Mouse (Mus musculus): ENCODE results near the gene Arhgef39. TPM values are rescaled to one million over a fixed set of nuclear protein-coding genes. Genes with fewer than 3 reads are reported as not detected.
"Not testable (repeated sequence)": the region's sequence is repeated elsewhere in the genome, so short reads cannot be mapped to it uniquely, and the experiment has no call there.

The Arhgef39 gene
- total RNA-seq, 2 experiments from 2014 or later, result 47.5 to 55.1 TPM

GRCm38 (mm10) chr4:43508666-43508997, 9.1 kb upstream of the Arhgef39 start:
- ATAC-seq (replicated peaks; ENCODE audit: poor library complexity), result peak; percentile 94

DNA sequence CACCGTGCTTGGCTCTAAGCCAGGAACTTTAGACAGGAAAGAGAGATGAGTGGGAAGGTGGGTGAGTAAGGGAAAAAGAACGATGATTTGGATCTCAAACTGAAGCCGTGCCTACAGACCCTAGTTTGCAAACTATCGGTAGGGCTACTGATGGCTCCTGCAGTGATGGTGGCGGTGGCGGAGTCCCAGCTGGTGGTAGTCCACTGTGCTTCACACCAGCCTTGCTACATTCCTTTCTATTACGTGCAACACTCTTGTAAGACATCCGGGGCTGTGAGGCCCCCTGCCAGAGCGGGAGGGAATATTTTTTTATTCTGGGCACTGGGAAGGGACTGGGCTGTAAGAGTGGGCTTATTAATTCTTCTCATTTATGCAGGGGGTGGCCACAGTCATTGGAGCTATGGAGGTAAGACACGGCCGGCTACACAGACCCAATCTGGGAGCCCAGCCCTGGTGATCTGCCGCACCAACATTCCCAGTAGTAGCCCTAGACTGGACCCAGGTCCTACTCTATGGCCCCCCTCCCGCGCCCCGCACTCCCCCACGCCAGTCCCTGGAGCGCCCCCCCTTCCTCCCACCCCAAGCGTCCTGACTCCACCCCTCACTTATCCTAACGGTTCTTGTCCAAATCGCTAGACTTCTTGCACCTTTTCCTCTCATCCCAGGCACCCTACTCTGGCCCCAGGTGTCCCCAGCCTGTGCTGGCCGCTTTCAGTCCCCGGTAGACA, 8.6 kb upstream of the Arhgef39 start:
- peak; percentile 32 for ATAC-seq (replicated peaks; ENCODE audit: poor library complexity)

DNA sequence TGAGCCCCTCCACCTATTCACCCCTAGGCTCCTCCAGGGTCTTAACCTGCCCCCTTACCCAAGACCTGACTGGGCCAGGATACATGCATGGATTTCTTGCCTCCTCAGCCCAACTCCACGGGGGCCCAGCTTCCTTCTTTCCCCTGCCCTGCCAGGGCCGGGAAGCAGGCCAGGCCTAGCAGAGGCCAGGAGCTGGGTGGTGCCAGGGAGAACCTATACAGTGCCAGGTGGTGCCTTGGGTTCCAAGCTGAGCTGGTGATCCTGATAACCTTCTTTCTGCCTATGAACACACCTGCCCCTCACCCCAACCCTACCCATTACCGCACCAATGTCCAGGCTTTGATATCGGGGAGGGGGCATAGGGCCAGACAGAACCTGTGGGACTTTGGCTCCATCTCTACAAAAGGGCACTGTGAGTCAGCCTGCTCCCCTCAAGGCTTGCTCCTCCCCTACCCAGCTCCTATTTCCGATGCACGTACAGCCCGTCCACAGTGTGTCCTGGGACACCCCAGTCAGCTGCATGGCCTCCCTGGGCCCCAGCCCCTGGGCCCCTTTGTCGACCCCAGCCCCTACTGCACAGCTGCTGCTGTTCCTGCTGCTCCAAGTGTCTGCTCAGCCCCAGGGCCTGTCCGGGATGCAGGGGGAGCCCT, 7.2 kb upstream of the Arhgef39 start, which contains the start of gene Car9:
Car9 (plus strand) TSS at position 431 of the 650 bp plus-strand sequence.
- no peak for ATAC-seq (replicated peaks; ENCODE audit: poor library complexity)

- ATAC-seq (replicated peaks; ENCODE audit: poor library complexity), result no peak
Measured at GRCm38 (mm10) chr4:43506074-43506473, 6.6 kb upstream of the Arhgef39 start.

GRCm38 (mm10) chr4:43504269-43504668, 4.8 kb upstream of the Arhgef39 start:
- ATAC-seq (replicated peaks; ENCODE audit: poor library complexity), result peak; percentile 27; the same call in 1 of the 2 replicates

DNA sequence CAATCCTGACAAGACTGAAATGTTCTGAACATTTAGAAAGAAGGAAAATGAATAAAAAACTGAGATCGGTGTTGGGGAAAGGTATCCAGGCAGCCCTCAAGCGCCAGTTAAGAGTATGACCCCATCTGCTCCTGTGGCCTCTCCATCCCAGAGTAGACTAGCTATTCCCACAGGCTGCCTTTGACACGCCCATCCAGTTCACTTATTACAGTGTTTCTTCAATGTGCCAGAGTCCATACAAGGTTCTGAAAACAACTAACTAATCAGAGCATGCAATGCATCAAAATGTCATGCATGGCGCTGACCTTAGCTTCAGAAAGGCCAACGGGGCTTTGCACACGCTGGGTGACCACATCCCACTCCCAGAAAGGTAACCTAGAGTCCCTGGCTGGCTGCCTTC, 4.0 kb upstream of the Arhgef39 start:
- no peak for ATAC-seq (replicated peaks; ENCODE audit: poor library complexity)

DNA sequence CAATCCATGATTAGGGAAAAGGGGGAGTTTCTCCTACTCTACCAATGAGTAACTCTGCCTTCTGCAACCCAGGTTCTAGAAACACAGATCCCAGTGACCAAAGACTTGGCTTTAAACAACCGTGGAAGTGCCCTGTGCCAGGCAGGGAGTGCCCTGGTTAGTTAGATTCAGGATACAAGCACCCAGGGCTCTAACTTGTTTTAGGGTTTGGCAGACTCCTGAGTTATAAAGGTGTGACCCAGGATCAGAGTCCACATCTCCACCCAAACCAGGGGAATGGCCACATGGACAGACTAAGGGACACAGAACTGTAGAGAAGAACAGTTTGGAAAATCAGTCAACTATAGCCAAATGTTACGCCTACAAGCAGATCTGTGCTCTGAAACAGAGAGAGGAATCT, 3.5 kb upstream of the Arhgef39 start:
- ATAC-seq (replicated peaks; ENCODE audit: poor library complexity), result no peak

GRCm38 (mm10) chr4:43498983-43499382, 512 bp downstream of the Arhgef39 start:
- peak; percentile 57 for ATAC-seq (replicated peaks; ENCODE audit: poor library complexity)

GRCm38 (mm10) chr4:43497946-43498345, 1.5 kb downstream of the Arhgef39 start:
- no peak for ATAC-seq (replicated peaks; ENCODE audit: poor library complexity)

DNA sequence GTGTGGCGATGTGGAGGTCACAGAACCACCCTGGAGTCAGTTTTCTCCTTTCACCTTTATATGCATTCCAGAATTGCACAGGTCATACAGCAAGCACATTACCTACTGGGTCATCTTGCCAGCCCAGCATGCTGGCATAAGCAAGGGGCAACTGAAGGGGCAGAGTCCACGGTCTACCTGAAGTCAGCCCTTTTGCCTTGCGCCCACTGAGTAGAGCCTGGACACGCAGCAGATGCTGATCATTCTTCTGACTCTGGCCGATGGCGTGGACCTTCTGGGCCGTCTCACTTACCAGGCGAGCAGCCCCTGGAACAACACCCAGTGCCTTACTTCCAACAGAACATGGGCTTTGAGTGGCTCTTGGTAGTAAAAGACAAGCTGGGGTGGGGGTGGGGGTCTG, 2.1 kb downstream of the Arhgef39 start:
- ATAC-seq (replicated peaks; ENCODE audit: poor library complexity), result no peak

DNA sequence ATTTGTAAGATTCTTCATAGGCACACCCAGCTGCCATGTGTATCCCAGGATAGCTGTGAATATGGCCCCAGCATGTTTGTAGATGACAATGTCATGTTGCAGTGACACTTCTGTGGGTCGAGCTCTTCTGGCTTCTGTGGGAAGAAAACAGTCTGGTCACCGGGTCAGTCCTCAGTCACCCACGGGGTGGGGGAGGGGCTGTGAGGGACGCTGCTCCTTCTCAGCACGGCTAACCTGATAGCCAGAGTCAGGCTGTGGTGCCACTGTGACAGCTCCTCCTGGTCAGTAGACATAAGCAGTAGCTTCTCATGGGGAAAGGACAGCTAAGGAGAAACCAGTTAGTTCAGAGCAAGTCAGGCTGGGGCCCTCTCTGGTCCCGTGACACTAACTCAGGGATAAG, 2.9 kb downstream of the Arhgef39 start:
- no peak for ATAC-seq (replicated peaks; ENCODE audit: poor library complexity)

GRCm38 (mm10) chr4:43493846-43494240, 5.7 kb downstream of the Arhgef39 start:
- no peak for ATAC-seq (replicated peaks; ENCODE audit: poor library complexity)

- ATAC-seq (replicated peaks; ENCODE audit: poor library complexity), result peak; percentile 72
Measured at GRCm38 (mm10) chr4:43493186-43493845, 6.2 kb downstream of the Arhgef39 start.

GRCm38 (mm10) chr4:43492821-43493185, 6.7 kb downstream of the Arhgef39 start, which contains the start of gene Ccdc107:
Gene Ccdc107 (plus strand): TSS chr4:43492900.
- ATAC-seq (replicated peaks; ENCODE audit: poor library complexity), result peak; percentile 90

DNA sequence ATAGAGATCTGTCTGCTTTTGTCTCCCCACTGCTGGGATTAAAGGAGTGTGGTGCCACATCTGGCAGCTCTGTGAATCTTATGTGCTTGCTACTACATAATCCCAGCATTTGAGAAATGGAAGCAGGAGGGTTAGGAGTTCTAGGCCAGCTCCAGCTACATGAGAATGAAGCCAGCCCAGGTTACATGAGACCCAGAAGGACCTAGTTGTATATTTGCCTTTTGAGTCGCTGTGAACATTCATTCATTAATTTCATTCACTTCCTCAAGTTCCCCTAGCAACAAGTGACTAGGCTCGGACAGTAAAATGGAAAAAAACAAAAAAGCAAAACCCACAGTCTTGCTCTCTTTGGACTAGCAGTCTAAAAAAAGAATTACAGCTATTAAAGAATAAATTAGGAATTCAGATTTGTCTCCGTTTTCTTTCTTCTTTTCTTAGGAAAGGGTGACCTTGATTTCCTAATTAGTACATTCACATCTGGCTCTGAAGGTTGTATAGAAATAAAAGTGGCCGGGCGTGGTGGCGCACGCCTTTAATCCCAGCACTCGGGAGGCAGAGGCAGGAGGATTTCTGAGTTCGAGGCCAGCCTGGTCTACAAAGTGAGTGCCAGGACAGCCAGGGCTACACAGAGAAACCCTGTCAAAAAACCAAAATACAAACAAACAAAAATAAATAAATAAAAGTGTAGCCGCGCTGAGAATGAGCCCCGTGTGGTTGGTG, 7.2 kb downstream of the Arhgef39 start:
- ATAC-seq (replicated peaks; ENCODE audit: poor library complexity), result no peak

- peak; percentile 30 for ATAC-seq (replicated peaks; ENCODE audit: poor library complexity)
Measured at GRCm38 (mm10) chr4:43490801-43491200, 8.7 kb downstream of the Arhgef39 start.

DNA sequence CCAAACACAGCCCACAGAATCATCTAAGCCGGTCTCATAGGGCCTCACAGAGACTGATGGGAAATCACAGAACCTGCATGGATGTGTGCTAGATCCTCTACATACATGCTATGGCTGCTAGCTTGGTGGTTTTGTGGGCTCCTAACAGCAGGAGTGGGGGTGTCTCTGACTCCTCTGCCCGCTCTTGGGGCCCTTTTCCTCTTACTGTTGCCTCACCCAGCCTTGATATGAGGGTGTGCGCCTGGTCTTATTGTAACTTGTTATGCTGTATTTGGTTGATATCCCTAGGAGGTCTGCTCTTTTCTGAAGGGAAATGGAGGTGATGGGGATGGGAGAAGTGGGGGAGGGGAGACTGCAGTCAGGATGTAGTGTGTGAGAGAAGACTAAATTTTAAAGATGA, 9.9 kb downstream of the Arhgef39 start:
- no peak for ATAC-seq (replicated peaks; ENCODE audit: poor library complexity)

GRCm38 (mm10) chr4:43485666-43486065, 13.8 kb downstream of the Arhgef39 start:
- not testable (repeated sequence) for ATAC-seq (replicated peaks; ENCODE audit: poor library complexity)

DNA sequence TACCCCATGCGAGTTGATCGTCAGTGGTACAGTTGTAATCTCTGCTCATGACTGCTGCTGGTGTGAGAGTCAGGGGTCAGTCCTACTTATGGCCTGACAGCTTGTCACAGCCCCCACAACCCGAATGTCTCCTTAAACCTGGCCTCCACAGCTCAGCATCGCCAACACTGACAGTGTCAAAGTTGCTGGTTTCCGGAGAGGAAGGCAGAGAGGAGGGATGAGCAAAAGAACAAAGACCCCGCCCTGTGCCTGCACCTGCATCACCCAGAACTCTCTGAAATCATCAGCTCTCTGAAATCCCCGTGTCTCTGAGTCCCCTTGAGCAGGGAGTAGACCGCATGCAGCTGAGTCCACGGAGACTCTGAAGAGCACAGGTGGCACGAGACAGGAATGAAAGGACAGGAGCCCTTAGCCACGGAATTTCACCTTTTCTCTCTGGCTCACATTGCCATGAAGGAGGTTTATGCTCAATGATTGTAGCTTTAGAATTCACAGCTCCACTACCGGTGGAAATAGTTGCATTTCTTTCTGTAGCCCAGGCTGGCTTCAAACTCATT, 15.9 kb downstream of the Arhgef39 start, which contains the start of gene Sit1:
Sit1 (minus strand) TSS at position 200 of the 557 bp plus-strand sequence.
- no peak for ATAC-seq (replicated peaks; ENCODE audit: poor library complexity)

DNA sequence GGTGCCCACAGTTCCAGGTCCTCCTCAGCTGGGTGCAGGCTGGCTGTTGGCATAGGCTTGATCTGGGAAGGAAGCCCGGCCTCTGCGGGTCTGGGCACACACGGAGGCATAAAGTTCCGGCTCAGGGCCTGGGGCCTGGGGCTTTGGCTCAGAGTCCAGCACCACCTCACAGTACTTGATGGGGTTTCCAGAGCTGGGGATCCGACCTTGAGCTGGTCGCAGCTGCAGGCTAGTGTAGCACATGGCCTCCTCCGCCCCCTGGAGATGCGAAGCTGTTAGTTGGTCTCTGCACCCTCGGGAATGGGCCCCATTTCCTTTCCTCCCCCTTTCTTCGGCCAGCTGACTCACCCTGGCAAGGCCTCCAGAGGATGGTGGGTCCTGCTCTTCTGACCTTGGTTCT, 16.9 kb downstream of the Arhgef39 start:
- no peak for ATAC-seq (replicated peaks; ENCODE audit: poor library complexity)

- peak; percentile 38 for ATAC-seq (replicated peaks; ENCODE audit: poor library complexity)
Measured at GRCm38 (mm10) chr4:43481894-43482456, 17.5 kb downstream of the Arhgef39 start.
